Mouse (Mus musculus): ENCODE measurements at regions not wholly inside any gene's neighbourhood (a gene's known extent, or its start where the extent isn't known, plus 50 kb on each side); places are given as distances from the start of the nearest gene placed in this dataset.

DNA sequence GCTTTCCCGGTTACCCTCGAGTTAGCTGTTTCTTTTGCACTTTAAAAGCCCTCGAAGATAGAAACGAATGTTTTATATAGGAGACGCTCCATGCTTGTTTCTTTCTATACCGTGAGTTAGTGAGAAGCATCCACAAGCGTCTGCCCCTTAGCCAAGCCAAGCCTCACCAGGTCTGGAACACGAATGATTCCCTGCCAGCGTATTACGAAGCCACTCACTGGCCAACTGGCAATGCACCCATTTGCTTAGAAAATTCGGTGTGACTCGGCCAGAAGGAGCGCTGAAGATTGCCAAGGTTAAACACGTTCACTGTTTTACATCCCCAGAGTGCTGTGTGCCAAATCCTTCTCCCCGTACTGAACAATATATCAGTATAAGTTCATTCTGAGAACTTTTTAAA, 121.3 kb downstream of the Gm9376 start:
- peaks cover 3% of the 10 kb centered on the region; the same call in 1 of the 2 replicates for H3K4me1 ChIP-seq (ENCODE audit: control insufficient read depth, insufficient read depth, low read length)
- H3K27ac ChIP-seq (ENCODE audit: insufficient read depth, low read length), result no peak overlapping the region
- TF ChIP-seq POLR2A (IDR thresholded peaks at IDR 0.05; ENCODE audit: borderline replicate concordance, insufficient read depth, low read length), result no peak
- TF ChIP-seq CTCF (IDR thresholded peaks at IDR 0.05; ENCODE audit: borderline replicate concordance, insufficient read depth, low read depth, low read length), result no peak
- peak; percentile 11 to 38 for DNase-seq
- 21% methylated on average over 15 of the region's 15 CpGs for WGBS
- H3K27me3 ChIP-seq (ENCODE audit: control insufficient read depth, insufficient read depth, low read length), result no peaks in the 10 kb centered on the region; the same call in 1 of the 2 replicates
- H3K4me3 ChIP-seq (replicated peaks; ENCODE audit: insufficient read depth, low read depth, low read length), result no peak overlapping the region

DNA sequence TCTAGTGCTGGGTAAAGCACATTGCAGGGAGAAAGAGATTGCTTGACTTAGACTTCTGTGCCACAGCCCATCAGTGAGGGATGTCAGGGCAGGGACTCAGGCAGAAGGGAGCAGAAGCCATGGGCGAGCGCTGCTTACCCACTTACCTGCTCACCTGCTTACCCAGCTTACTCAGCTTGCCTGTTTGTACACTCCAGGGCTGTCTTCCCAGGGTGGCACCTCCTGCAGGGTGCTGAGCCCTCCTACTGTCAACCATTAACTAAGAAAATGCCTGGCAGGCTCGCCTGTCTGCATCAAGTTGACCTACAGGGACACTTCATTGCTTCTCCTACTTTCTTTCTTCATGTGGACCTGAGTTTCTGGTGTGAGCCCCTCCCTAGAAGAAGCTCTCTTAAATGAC, 124.0 kb downstream of the Gm9376 start:
- H3K27me3 ChIP-seq (ENCODE audit: control insufficient read depth, insufficient read depth, low read length), result no peaks in the 10 kb centered on the region; the same call in 1 of the 2 replicates
- H3K27ac ChIP-seq (ENCODE audit: insufficient read depth, low read length), result no peak overlapping the region
- no peaks in the 10 kb centered on the region for H3K4me1 ChIP-seq (ENCODE audit: control insufficient read depth, insufficient read depth, low read length)
- TF ChIP-seq CTCF (IDR thresholded peaks at IDR 0.05; ENCODE audit: borderline replicate concordance, insufficient read depth, low read depth, low read length) (no peak), POLR2A (IDR thresholded peaks at IDR 0.05; ENCODE audit: borderline replicate concordance, insufficient read depth, low read length) (no peak)
- no peak overlapping the region for H3K4me3 ChIP-seq (replicated peaks; ENCODE audit: insufficient read depth, low read depth, low read length)
- DNase-seq, result no peak
- 88% methylated on average over 3 of the region's 3 CpGs for WGBS

DNA sequence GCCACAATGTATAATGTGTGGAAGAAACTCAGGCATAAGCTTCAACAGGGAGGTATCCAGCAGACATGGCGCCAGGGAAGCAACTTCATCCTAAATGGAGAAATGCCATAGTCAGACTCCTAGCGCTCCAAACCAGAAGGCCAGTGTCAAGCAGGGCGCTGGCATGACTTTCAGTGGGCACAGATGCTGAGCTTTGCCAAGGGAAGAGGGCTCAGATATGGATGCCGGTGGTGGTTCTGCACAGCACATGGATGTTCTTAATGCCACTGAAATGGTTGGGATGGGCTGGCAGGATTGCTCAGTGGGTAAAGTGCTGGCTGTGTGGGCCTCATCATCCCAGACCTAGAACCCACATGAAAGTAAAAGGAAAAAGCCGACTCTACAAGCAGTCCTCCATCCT, 124.8 kb downstream of the Gm9376 start:
- DNase-seq, result no peak
- Histone ChIP-seq H3K27me3 (ENCODE audit: control insufficient read depth, insufficient read depth, low read length) (no peaks in the 10 kb centered on the region; the same call in 1 of the 2 replicates), H3K4me3 (replicated peaks; ENCODE audit: insufficient read depth, low read depth, low read length) (no peak overlapping the region), H3K4me1 (ENCODE audit: control insufficient read depth, insufficient read depth, low read length) (no peaks in the 10 kb centered on the region), H3K27ac (ENCODE audit: insufficient read depth, low read length) (no peak overlapping the region)
- no peak for TF ChIP-seq CTCF (IDR thresholded peaks at IDR 0.05; ENCODE audit: borderline replicate concordance, insufficient read depth, low read depth, low read length)
- no peak for TF ChIP-seq POLR2A (IDR thresholded peaks at IDR 0.05; ENCODE audit: borderline replicate concordance, insufficient read depth, low read length)
- WGBS, result 43% methylated on average over 5 of the region's 5 CpGs

DNA sequence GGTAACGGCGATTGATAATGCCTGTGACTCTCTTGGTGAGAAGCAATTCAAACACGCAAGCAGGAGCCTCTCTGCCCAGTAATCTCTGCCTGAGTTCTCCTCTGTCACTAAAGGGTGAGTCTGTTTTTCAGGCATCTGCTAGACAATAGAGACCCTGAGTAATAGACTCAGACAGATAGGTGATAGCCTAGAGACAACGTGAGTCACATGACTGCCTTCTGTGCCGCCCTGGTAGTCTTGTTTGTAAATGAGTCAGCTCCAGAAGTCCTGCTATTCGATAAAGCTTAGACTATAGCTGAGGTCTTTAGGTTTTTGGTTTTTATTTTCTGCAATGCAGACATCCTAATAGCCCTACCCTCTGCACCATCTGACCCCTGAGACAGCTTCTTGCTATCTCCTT, 126.9 kb downstream of the Gm9376 start:
- no peak for TF ChIP-seq CTCF (IDR thresholded peaks at IDR 0.05; ENCODE audit: borderline replicate concordance, insufficient read depth, low read depth, low read length)
- no peak for TF ChIP-seq POLR2A (IDR thresholded peaks at IDR 0.05; ENCODE audit: borderline replicate concordance, insufficient read depth, low read length)
- Histone ChIP-seq H3K27me3 (ENCODE audit: control insufficient read depth, insufficient read depth, low read length) (no peaks in the 10 kb centered on the region; the same call in 1 of the 2 replicates), H3K4me3 (replicated peaks; ENCODE audit: insufficient read depth, low read depth, low read length) (no peak overlapping the region), H3K4me1 (ENCODE audit: control insufficient read depth, insufficient read depth, low read length) (no peaks in the 10 kb centered on the region), H3K27ac (ENCODE audit: insufficient read depth, low read length) (no peak overlapping the region)
- no peak for DNase-seq
- WGBS, result 75% methylated on average over 6 of the region's 6 CpGs

DNA sequence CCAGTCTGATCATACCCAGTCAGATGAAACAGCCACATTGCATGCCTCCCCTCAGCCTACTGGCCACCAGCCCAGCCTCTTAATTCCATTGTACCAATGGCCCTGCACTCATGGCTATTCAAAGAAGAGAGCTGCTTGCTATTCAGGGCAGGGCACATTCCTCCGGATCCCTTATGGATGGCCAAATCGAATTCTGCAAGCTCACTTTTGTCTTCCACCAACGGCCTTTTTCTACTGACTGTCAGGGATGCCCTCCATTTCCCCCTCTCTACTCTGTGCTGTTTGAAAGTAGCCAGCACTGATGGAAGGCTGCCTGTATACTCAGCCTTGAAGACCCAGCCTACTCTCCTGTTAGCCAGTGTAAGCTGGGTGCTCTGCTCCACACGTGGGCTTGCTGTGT, 147.5 kb downstream of the Gm9376 start:
- Histone ChIP-seq H3K27ac (ENCODE audit: insufficient read depth, low read length) (no peak overlapping the region), H3K4me3 (replicated peaks; ENCODE audit: insufficient read depth, low read depth, low read length) (no peak overlapping the region), H3K27me3 (ENCODE audit: control insufficient read depth, insufficient read depth, low read length) (no peaks in the 10 kb centered on the region; the same call in 1 of the 2 replicates), H3K4me1 (ENCODE audit: control insufficient read depth, insufficient read depth, low read length) (no peaks in the 10 kb centered on the region)
- 29% methylated on average over 4 of the region's 4 CpGs for WGBS
- TF ChIP-seq POLR2A (IDR thresholded peaks at IDR 0.05; ENCODE audit: borderline replicate concordance, insufficient read depth, low read length) (no peak), CTCF (IDR thresholded peaks at IDR 0.05; ENCODE audit: borderline replicate concordance, insufficient read depth, low read depth, low read length) (no peak)
- DNase-seq, result no peak

DNA sequence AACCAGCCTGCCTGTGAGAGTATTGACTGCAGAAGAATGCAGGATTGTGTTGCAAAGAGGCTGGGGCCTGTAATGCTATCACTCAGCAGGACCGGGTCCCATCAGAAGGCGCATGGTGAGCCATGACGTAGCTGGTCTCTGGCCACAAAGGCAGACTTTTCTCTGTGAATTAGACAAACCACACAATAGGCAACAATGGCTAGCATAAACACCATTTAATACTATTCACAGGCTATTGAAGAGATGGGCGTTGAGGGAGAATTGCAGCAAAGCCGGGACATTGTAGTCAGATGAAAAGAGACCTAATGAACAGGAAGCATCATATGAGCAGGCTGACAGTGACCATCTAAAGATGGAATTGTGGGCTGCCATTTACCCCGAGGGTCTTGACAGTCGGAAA, 149.4 kb downstream of the Gm9376 start:
- no peaks in the 10 kb centered on the region; the same call in 1 of the 2 replicates for H3K27me3 ChIP-seq (ENCODE audit: control insufficient read depth, insufficient read depth, low read length)
- 59% methylated on average over 7 of the region's 7 CpGs for WGBS
- no peak for DNase-seq
- no peak for TF ChIP-seq CTCF (IDR thresholded peaks at IDR 0.05; ENCODE audit: borderline replicate concordance, insufficient read depth, low read depth, low read length)
- TF ChIP-seq POLR2A (IDR thresholded peaks at IDR 0.05; ENCODE audit: borderline replicate concordance, insufficient read depth, low read length), result no peak
- no peak overlapping the region for H3K27ac ChIP-seq (ENCODE audit: insufficient read depth, low read length)
- H3K4me1 ChIP-seq (ENCODE audit: control insufficient read depth, insufficient read depth, low read length), result no peaks in the 10 kb centered on the region
- H3K4me3 ChIP-seq (replicated peaks; ENCODE audit: insufficient read depth, low read depth, low read length), result no peak overlapping the region

DNA sequence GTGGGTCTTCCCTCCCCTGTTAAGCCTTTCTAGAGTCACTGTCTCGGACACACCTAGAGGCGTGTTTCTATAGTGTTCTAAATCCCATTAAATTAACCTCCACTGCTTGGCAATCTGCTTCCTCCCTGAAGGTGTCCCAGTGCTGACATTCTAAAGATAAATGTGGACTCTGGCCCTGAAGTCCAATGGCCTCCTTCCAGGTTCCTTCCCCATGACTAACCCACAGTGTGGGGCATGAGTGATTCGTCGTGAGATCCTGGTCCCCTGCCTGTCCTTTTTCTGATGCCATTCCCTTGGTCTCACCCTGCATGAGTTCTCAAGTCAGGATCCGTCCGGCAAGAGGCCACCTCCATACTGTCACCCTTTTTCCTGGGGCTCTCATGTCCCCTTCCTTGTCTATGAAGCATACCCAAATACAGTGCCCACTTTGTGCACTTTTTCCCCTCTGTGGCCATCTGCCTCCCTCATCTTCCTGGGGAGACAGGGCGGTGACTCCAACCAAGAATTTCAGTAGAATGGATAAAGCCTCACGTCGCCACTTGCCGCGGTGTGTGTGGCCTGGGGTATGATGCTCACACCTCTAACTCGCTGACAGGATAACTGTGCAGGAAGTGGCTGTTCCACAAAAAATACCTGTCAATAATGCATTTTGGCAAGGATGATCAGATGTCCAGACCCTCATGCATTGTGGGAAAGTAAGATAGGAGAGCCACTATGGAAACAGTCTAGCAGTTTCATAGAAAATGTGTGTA, 152.9 kb downstream of the Gm9376 start:
- Histone ChIP-seq H3K4me1 (ENCODE audit: control insufficient read depth, insufficient read depth, low read length) (no peaks in the 10 kb centered on the region), H3K27me3 (ENCODE audit: control insufficient read depth, insufficient read depth, low read length) (no peaks in the 10 kb centered on the region; the same call in 1 of the 2 replicates), H3K27ac (ENCODE audit: insufficient read depth, low read length) (no peak overlapping the region), H3K4me3 (replicated peaks; ENCODE audit: insufficient read depth, low read depth, low read length) (no peak overlapping the region)
- TF ChIP-seq CTCF (IDR thresholded peaks at IDR 0.05; ENCODE audit: borderline replicate concordance, insufficient read depth, low read depth, low read length) (no peak), POLR2A (IDR thresholded peaks at IDR 0.05; ENCODE audit: borderline replicate concordance, insufficient read depth, low read length) (no peak)
- 68% methylated on average over 12 of the region's 12 CpGs for WGBS
- DNase-seq, result no peak

DNA sequence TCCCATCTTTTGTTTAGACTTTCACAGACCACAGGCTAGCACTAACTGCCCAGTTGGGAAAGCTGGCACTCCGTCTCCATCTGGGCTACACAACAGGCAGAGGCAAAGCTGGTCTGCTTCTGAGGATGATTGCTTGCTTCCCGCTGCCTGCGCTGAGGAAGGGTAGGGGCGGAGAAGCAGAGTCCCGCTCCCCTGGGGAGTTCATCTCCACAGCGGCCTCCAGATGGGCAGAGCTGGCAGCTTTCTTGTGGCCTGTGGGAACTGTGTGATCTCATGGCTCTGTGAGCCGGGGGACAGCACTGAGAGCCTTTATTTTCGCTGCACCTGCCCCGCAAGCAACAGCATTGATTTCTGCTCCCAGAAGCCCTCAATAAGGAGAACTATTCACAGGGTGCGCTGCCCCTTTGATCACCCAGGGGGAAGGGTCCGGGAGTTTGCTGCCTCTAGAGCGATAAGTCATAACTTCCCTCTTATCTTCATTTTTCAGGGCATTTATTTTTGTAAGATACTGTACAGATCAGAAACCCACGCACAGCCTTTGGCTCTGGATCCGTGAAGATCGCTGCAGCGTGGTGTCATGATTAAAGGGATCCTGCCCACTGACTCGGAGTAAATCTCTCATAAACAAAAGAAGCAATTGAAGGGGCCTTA, 155.7 kb downstream of the Gm9376 start:
- TF ChIP-seq POLR2A (IDR thresholded peaks at IDR 0.05; ENCODE audit: borderline replicate concordance, insufficient read depth, low read length) (no peak), CTCF (IDR thresholded peaks at IDR 0.05; ENCODE audit: borderline replicate concordance, insufficient read depth, low read depth, low read length) (no peak)
- H3K27ac ChIP-seq (ENCODE audit: insufficient read depth, low read length), result no peak overlapping the region
- 1% methylated on average over 17 of the region's 17 CpGs for WGBS
- H3K4me1 ChIP-seq (ENCODE audit: control insufficient read depth, insufficient read depth, low read length), result no peaks in the 10 kb centered on the region
- DNase-seq, result peak in 1 of 2 experiments; percentile 12
- no peaks in the 10 kb centered on the region for H3K27me3 ChIP-seq (ENCODE audit: control insufficient read depth, insufficient read depth, low read length)
- no peak overlapping the region for H3K4me3 ChIP-seq (replicated peaks; ENCODE audit: insufficient read depth, low read depth, low read length)
